Mouse (Mus musculus) heart, embryonic 16.5 days (tissue): ENCODE measurements at regions not wholly inside any gene's neighbourhood (a gene's known extent, or its start where the extent isn't known, plus 50 kb on each side); places are given as distances from the start of the nearest gene placed in this dataset.

Experiments
- ATAC-seq: fragments of 200-750 bp; cut with Nextera tagmentation; replicated peaks from 2 replicates; pipeline ENCODE4 v1.8.0; 2017; ENCODE audit warnings: moderate number of reproducible peaks; ENCODE audit not compliant: insufficient read depth, low FRiP score; ENCODE audit errors: extremely low read depth
- H3K27ac ChIP-seq: fragments of 300-500 bp; sonication (generic); 2 replicates; pipeline ENCODE4 v1.5.1; 2014; ENCODE audit warnings: mild to moderate bottlenecking, low read length, control low read depth, moderate library complexity
- H3K27me3 ChIP-seq: fragments of 300-500 bp; sonication (generic); 2 replicates; pipeline ENCODE4 v1.6.1; 2014; ENCODE audit warnings: low read length, mixed read lengths; ENCODE audit not compliant: control insufficient read depth, insufficient read depth
- H3K36me3 ChIP-seq: fragments of 300-500 bp; sonication (generic); 2 replicates; pipeline ENCODE4 v1.6.1; 2014; ENCODE audit not compliant: control insufficient read depth, insufficient read depth
- H3K4me1 ChIP-seq: fragments of 300-500 bp; sonication (generic); 2 replicates; pipeline ENCODE4 v1.6.1; 2014; ENCODE audit warnings: low read length, mixed read lengths; ENCODE audit not compliant: control insufficient read depth, insufficient read depth
- H3K4me2 ChIP-seq: fragments of 300-500 bp; sonication (generic); 2 replicates; pipeline ENCODE4 v1.6.1; 2014; ENCODE audit warnings: low read depth, mild to moderate bottlenecking, control low read depth, low read length
- H3K4me3 ChIP-seq: fragments of 300-500 bp; sonication (generic); 2 replicates; pipeline ENCODE4 v1.5.1; 2014; ENCODE audit warnings: mild to moderate bottlenecking, control low read depth, low read length
- H3K9ac ChIP-seq: fragments of 300-500 bp; sonication (generic); 2 replicates; pipeline ENCODE4 v1.6.1; 2014; ENCODE audit warnings: low read length, control low read depth
- H3K9me3 ChIP-seq: fragments of 300-500 bp; sonication (generic); replicated peaks from 2 replicates; pipeline ENCODE4 v1.6.1; 2016; ENCODE audit warnings: low read length; ENCODE audit not compliant: control insufficient read depth
- WGBS: fragments of 180-500 bp; shearing (Covaris S2); extraction: QIAGEN DNeasy Blood & Tissue Kit; methylation state at CpG from one replicate; pipeline ENCODE4 v1.1.7; 2014; 5-methylcytosine and 5-hydroxymethylcytosine counted together

DNA sequence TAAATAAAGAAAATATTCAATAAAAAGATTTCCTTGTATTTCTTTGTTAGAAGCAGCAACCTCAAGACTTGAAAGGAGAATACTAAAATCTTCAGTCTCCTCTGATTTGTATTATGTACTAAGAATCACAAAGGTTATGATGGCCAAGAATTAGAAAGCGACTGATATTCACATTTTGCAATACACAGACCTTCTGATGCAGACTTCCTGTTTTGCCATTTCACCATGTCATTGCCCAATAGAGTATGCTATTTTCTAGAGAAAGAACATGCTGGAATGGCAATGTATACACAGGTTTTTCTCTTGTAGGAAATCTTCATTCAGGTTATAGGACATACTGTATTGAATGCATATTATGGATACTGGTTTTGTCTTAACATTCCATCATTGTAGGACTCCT lies 250.7 kb upstream of the Chrm2 start:
- H3K4me3 ChIP-seq, result no peak overlapping the region
- no peak overlapping the region for H3K27ac ChIP-seq
- H3K4me2 ChIP-seq, result no peak overlapping the region
- ATAC-seq, result no peak
- H3K9ac ChIP-seq, result no peak overlapping the region
- H3K9me3 ChIP-seq, result 0 out of 2 replicates have a peak, but pooled peaks cover 3% of the 10 kb centered on the region
- 85% methylated on average over 1 of the region's 1 CpGs for WGBS
- no peaks in the 10 kb centered on the region for H3K27me3 ChIP-seq
- H3K4me1 ChIP-seq, result no peaks in the 10 kb centered on the region
- H3K36me3 ChIP-seq, result no peaks in the 10 kb centered on the region

DNA sequence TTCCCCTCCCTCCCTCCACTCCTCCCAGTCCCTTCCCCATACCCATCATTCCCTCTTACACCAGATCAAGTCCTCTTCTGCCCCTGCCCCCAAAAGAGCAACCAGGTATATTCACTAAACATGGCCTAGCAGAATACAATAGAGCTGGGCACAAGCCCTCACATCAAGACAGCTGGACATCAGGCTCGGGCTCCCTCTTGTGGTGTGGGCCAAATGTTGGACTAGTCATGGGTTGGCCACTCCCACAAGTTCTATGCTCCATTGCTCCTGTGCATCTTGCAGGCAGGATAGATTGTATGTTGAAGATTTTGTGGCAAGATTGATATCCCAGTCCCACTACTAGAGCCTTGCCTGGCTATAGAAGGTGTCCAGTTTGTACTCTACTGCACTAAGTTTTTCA lies 240.6 kb upstream of the Chrm2 start:
- H3K27me3 ChIP-seq, result no peaks in the 10 kb centered on the region
- H3K9me3 ChIP-seq, result no peaks in the 10 kb centered on the region
- no peak overlapping the region for H3K4me3 ChIP-seq
- no peaks in the 10 kb centered on the region for H3K4me1 ChIP-seq
- H3K4me2 ChIP-seq, result no peak overlapping the region
- no peak for ATAC-seq
- no peak overlapping the region for H3K9ac ChIP-seq
- no peaks in the 10 kb centered on the region for H3K36me3 ChIP-seq
- no peak overlapping the region for H3K27ac ChIP-seq
- WGBS, result 78% methylated on average over 1 of the region's 1 CpGs

DNA sequence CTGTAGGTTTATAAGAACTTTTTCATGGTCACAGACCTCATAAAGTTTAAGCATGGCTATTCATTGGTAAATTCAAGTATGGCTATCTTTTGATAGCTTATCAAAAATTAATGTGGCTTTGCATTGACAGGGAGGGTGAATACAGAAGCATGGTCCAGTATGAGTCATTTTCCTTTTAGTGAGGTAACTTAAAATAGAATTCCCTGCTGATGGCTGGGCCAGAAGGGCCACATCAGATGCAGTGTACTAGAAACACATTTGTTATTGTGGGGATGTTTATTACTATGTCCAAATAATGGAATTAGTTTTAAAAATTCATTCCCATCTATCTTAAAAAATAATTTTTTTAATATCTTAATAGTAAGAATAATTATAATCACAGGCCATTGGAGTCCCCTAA lies 213.4 kb upstream of the Chrm2 start:
- no peak for ATAC-seq
- no peaks in the 10 kb centered on the region for H3K4me1 ChIP-seq
- H3K9me3 ChIP-seq, result no peaks in the 10 kb centered on the region
- no peak overlapping the region for H3K4me3 ChIP-seq
- no peaks in the 10 kb centered on the region for H3K36me3 ChIP-seq
- H3K9ac ChIP-seq, result no peak overlapping the region
- H3K27ac ChIP-seq, result no peak overlapping the region
- no peaks in the 10 kb centered on the region for H3K27me3 ChIP-seq
- no peak overlapping the region for H3K4me2 ChIP-seq

DNA sequence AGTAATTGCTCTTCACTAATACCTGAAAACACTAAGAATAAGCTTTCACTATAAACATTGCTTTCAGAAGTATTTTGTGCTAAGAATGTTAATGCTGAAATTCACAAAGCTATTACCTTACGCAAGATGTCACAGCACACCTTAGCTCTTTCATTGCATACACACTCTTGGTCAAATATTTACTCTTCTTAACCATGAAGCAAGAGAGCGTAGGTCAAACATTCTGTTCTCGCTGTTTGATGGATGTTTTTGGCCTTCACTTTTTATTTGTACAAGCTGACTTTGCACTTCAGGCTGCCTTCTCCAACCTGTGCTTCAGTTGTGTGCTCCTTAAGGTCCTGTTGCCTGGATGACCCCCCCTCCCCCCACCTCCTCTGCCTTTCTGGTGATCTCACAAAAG lies 212.8 kb upstream of the Chrm2 start:
- Histone ChIP-seq H3K4me3 (no peak overlapping the region), H3K4me1 (no peaks in the 10 kb centered on the region), H3K36me3 (no peaks in the 10 kb centered on the region), H3K9me3 (no peaks in the 10 kb centered on the region), H3K27ac (no peak overlapping the region), H3K4me2 (no peak overlapping the region), H3K27me3 (no peaks in the 10 kb centered on the region), H3K9ac (no peak overlapping the region)
- ATAC-seq, result no peak
- WGBS, result 83% methylated on average over 3 of the region's 3 CpGs

DNA sequence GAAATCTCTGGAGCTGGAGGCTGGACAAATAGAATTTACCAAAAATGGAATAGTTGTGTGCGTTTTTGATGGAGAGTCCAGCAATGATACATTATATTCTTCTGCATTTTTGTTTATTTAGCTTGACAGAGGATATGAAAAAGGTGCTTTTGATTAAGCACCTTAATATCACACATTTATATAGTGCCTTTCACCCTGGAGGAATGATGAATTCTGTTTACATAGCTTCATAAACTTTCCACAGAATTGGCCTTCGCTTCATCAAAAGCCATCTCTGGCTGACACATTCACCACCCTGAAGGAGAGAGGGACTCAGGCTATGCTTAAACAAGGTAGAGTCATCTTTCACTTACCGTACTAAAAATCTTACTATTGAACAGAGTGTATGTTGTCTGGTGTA lies 208.0 kb upstream of the Chrm2 start:
- Histone ChIP-seq H3K4me1 (no peaks in the 10 kb centered on the region), H3K27me3 (no peaks in the 10 kb centered on the region), H3K9me3 (no peaks in the 10 kb centered on the region), H3K9ac (no peak overlapping the region), H3K36me3 (no peaks in the 10 kb centered on the region), H3K4me3 (no peak overlapping the region), H3K27ac (no peak overlapping the region), H3K4me2 (no peak overlapping the region)
- 74% methylated on average over 3 of the region's 3 CpGs for WGBS
- no peak for ATAC-seq

DNA sequence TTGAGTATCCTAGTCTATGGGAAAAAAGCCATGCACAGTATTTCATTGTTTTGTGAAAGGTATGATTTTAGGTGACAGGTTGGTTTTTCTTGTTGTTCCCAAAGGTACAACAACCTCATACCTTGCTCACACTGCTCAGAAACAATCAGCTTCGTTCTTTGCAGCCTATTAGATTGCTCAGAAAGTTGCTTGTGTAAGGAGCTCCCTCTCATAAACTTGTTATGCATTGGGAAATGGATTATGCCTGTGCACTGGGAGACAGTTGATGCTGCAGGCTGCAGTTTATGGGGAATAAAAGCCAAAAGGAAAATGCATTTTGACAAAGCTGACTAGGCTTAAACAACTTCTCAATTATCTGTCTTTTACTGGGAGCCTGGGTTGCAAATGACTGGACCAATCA lies 205.2 kb upstream of the Chrm2 start:
- no peaks in the 10 kb centered on the region for H3K36me3 ChIP-seq
- no peak overlapping the region for H3K27ac ChIP-seq
- no peaks in the 10 kb centered on the region for H3K27me3 ChIP-seq
- H3K4me3 ChIP-seq, result no peak overlapping the region
- no peak overlapping the region for H3K9ac ChIP-seq
- 63% methylated on average over 1 of the region's 1 CpGs for WGBS
- H3K4me2 ChIP-seq, result no peak overlapping the region
- H3K9me3 ChIP-seq, result no peaks in the 10 kb centered on the region
- no peaks in the 10 kb centered on the region for H3K4me1 ChIP-seq
- no peak for ATAC-seq

DNA sequence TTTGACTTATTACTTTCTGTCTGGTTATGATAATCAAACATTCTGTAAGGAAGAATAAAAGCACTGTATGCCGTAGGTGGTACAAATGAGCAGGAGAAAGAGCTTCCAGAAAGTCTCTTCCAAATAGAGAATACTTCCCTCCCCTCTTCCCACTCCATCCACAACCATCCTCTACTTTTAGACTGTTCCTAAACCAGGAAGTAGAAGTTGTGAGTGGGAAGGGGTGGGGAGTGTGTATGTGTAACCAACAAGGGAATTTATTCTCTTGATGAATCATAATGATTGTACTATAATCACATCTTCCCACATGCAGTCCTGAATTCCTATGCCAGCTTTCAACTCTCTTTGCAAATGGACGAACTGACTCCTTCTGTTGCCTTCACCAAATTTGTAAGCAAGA lies 181.2 kb upstream of the Chrm2 start:
- no peak overlapping the region for H3K9ac ChIP-seq
- no peaks in the 10 kb centered on the region for H3K36me3 ChIP-seq
- H3K27me3 ChIP-seq, result no peaks in the 10 kb centered on the region
- 72% methylated on average over 2 of the region's 2 CpGs for WGBS
- H3K4me1 ChIP-seq, result no peaks in the 10 kb centered on the region
- no peak overlapping the region for H3K27ac ChIP-seq
- no peak overlapping the region for H3K4me2 ChIP-seq
- H3K9me3 ChIP-seq, result no peaks in the 10 kb centered on the region
- H3K4me3 ChIP-seq, result no peak overlapping the region
- no peak for ATAC-seq

DNA sequence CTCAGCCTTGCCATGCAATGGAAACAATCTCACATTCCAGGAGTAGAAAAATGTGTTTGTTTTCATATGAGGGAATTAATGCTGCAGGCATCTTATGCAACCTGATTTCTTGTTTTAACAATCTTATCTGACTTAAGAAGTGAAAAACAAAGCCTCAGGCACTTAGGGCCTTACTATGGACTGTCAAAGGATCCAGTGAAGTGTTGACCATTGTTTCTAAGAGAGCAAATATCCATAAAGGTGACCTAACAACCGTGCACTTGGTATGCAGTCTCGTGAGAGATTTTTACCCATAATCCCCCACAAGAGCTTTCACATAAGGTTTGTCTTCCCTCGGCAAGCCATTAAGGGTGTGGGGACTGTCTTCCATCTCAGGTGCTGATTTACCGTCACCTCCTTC lies 166.6 kb upstream of the Chrm2 start:
- Histone ChIP-seq H3K9me3 (no peaks in the 10 kb centered on the region), H3K4me3 (no peak overlapping the region), H3K4me1 (no peaks in the 10 kb centered on the region; the same call in 1 of the 2 replicates), H3K36me3 (no peaks in the 10 kb centered on the region), H3K27me3 (no peaks in the 10 kb centered on the region), H3K9ac (no peak overlapping the region), H3K27ac (no peak overlapping the region), H3K4me2 (no peak overlapping the region)
- ATAC-seq, result no peak
- 70% methylated on average over 4 of the region's 4 CpGs for WGBS

DNA sequence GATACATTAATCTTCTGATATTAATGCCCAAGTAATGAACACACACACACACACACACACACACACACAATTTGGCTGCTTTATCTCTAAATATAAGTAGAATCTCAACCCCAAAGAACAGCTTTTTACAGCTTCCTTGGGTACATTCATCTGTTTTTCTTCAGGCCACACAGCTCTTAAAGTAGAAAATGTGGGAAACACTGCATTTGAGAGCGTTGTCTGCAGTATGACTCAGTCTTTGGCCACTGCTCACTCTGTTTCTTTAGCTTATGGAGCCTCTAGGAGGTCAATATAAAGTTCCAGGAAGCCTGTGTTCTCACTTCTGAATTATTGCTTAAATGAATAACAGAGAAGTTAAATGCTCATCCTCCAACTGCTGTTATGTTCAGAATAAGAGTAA lies 153.4 kb upstream of the Chrm2 start:
- H3K4me3 ChIP-seq, result no peak overlapping the region
- no peak overlapping the region for H3K4me2 ChIP-seq
- no peaks in the 10 kb centered on the region for H3K27me3 ChIP-seq
- WGBS, result 59% methylated on average over 1 of the region's 1 CpGs
- no peak overlapping the region for H3K9ac ChIP-seq
- no peaks in the 10 kb centered on the region for H3K4me1 ChIP-seq
- no peaks in the 10 kb centered on the region for H3K9me3 ChIP-seq
- H3K36me3 ChIP-seq, result no peaks in the 10 kb centered on the region
- ATAC-seq, result no peak
- H3K27ac ChIP-seq, result no peak overlapping the region

DNA sequence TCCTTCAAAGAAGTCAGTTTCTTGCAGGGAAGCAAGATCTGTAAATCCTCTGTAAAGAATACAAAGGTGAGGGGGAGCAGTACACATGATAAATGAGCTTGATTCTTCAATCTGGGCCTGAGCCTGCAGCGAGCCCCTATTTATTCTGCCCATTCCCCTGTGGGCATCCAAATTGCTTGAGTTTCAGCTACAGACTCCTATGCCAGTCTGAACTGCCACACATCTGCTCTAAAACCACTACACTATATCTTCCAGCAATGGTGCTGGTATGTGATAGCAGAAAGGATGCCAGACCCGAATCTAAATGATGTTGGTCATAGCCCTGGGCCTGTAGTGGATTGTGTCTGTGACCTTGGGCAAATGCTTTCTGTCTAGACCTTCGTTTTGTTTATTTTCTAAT lies 140.9 kb upstream of the Chrm2 start:
- Histone ChIP-seq H3K36me3 (no peaks in the 10 kb centered on the region), H3K4me2 (no peak overlapping the region), H3K4me1 (no peaks in the 10 kb centered on the region), H3K9ac (no peak overlapping the region), H3K9me3 (no peaks in the 10 kb centered on the region), H3K27me3 (no peaks in the 10 kb centered on the region), H3K4me3 (no peak overlapping the region), H3K27ac (no peak overlapping the region)
- ATAC-seq, result no peak
- 59% methylated on average over 3 of the region's 3 CpGs for WGBS
